ENCODE assay signal across 28 mouse cellular contexts in the genomic region with DNA sequence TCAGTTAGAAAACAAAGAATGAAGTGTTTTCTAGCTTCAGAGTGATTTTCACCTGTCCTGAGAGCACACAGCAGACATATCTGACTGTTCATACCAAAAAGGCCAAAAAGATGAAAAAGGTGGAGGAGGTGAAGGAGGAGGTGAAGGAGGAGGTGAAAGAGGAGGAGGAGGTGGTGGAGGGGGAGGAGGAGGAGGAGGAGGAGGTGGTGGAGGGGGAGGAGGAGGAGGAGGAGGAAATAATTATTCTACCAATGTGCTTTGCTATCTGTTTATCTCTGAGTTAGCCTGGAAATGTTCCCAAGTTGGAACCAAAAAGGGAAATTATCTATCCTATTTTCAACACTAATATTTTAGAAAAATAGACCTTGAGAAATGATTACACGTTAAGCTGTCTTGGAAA.
"Had no signal": no experiment of that assay in that cellular context is flagged by ENCODE, and none has a peak within 500 bp of the region (broad histone marks: within the 10 kb centered on the region; RNA-seq: fewer than 3 reads in every experiment).

No protein-coding gene starts in this region.

- ATAC-seq: hindbrain, postnatal 0 days; intestine, embryonic 16.5 days had no signal

- H3K9ac ChIP-seq: heart, embryonic 13.5 days; heart, embryonic 15.5 days; hindbrain, embryonic 13.5 days; hindbrain, embryonic 15.5 days; kidney, embryonic 15.5 days; limb, embryonic 12.5 days; liver, embryonic 13.5 days; liver, embryonic 15.5 days had no signal

- H3K4me1 ChIP-seq: heart, embryonic 13.5 days; heart, embryonic 15.5 days; hindbrain, embryonic 13.5 days; hindbrain, embryonic 15.5 days; kidney, embryonic 15.5 days; limb, embryonic 10.5 days; limb, embryonic 12.5 days; liver, embryonic 13.5 days; liver, embryonic 15.5 days had no signal

- H3K4me2 ChIP-seq: heart, embryonic 11.5 days; heart, embryonic 13.5 days; heart, embryonic 15.5 days; hindbrain, embryonic 13.5 days; hindbrain, embryonic 15.5 days; kidney, embryonic 15.5 days; limb, embryonic 12.5 days; liver, embryonic 11.5 days; liver, embryonic 13.5 days; liver, embryonic 15.5 days had no signal

- H3K27me3 ChIP-seq: heart, embryonic 13.5 days; heart, embryonic 15.5 days; hindbrain, embryonic 13.5 days; hindbrain, embryonic 15.5 days; kidney, embryonic 15.5 days; limb, embryonic 12.5 days; liver, embryonic 13.5 days; liver, embryonic 15.5 days had no signal

- H3K4me3 ChIP-seq: heart, adult 2 months; heart, embryonic 13.5 days; heart, embryonic 15.5 days; hindbrain, embryonic 13.5 days; hindbrain, embryonic 15.5 days; kidney, embryonic 15.5 days; left cerebral cortex, adult 2 months; limb, embryonic 10.5 days; limb, embryonic 12.5 days; liver, embryonic 13.5 days; liver, embryonic 15.5 days had no signal

- H3K36me3 ChIP-seq: heart, embryonic 13.5 days; heart, embryonic 15.5 days; hindbrain, embryonic 13.5 days; hindbrain, embryonic 15.5 days; kidney, embryonic 15.5 days; limb, embryonic 10.5 days; limb, embryonic 12.5 days; liver, embryonic 13.5 days; liver, embryonic 15.5 days had no signal

- H3K9me3 ChIP-seq: heart, embryonic 13.5 days; heart, embryonic 15.5 days; hindbrain, embryonic 13.5 days; hindbrain, embryonic 15.5 days; kidney, embryonic 15.5 days; limb, embryonic 10.5 days; limb, embryonic 12.5 days; liver, embryonic 13.5 days; liver, embryonic 15.5 days had no signal

- DNase-seq: gastrocnemius, postnatal 14 days; gastrocnemius, postnatal 36 days; heart, adult 11 months; heart, adult 2 months; heart, postnatal 14 days; heart, postnatal 36 days; kidney, adult 11 months; kidney, adult 2 months; kidney, adult 9 months; kidney, postnatal 14 days; kidney, postnatal 36 days; layer of hippocampus, adult 9-11 months; liver; liver, embryonic 13.5 days had no signal

- H3K27ac ChIP-seq: heart, adult 2 months; heart, embryonic 13.5 days; heart, embryonic 15.5 days; hindbrain, embryonic 13.5 days; hindbrain, embryonic 15.5 days; hindbrain, postnatal 0 days; kidney, embryonic 15.5 days; kidney, postnatal 0 days; left cerebral cortex, adult 2 months; limb, embryonic 10.5 days; limb, embryonic 12.5 days; liver, embryonic 13.5 days; liver, embryonic 15.5 days had no signal
